8 mouse cellular contexts compared by ENCODE assay signal in the genomic region with DNA sequence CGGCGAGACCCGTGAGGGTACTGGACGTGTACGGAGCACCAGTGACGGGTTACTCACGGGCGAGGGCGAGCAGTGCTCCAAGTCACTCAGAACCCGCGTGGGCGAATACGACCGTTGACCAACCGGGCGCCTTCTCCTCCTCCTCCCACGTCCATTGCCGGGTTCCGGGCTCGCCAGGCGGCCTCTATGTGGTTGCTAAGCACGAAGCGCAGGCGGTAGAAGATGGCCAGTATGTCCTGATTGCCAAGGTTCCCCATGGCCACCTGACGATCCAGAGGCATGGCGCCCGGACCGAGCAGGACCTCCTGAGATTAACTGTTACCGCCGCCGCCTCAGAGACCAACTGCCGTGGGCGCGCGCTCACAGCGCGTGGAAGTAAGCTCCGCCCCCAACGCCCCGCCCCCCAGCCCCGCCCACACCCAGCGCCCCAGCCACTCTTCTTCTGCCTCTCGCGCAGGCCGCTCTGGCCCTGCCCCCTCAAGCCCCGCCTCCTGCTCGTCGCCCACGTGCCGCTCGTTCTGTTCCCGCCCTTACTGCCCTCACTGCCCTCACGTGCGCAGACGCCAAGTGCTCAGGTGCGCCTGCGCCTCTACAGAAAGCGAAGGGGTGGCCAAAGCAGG. TPM values are rescaled to one million over a fixed set of nuclear protein-coding genes. Genes with fewer than 3 reads are reported as not detected.
DNase-seq lines count a peak whose midpoint lies in the region; ATAC-seq and TF ChIP-seq lines count a peak whose summit lies in the region.

No protein-coding gene starts in this region.

- no peak overlapping the region for H3K27ac ChIP-seq in forebrain, embryonic 11.5 days (ENCODE audit: low read depth, low read length)
- no peak overlapping the region for H3K27ac ChIP-seq in neural tube, embryonic 14.5 days (ENCODE audit: low read depth, low read length)
- peak overlapping the region; percentile 98 for H3K27ac ChIP-seq in testis, adult 2 months (ENCODE audit: control insufficient read depth, insufficient read depth, low read depth, low read length)

- peak; percentile 92 for TF ChIP-seq POLR2A in testis, adult 2 months (IDR thresholded peaks at IDR 0.05; ENCODE audit: control insufficient read depth, low read depth, low read length)

- H3K9me3 ChIP-seq in E14TG2a.4 (ENCODE audit: low read length): no peaks in the 10 kb centered on the region
- no peaks in the 10 kb centered on the region for H3K9me3 ChIP-seq in forebrain, embryonic 11.5 days (ENCODE audit: control insufficient read depth, low read length)
- H3K9me3 ChIP-seq in neural tube, embryonic 14.5 days (ENCODE audit: control insufficient read depth, low read length): no peaks in the 10 kb centered on the region

- H3K4me1 ChIP-seq in E14TG2a.4 (replicated peaks; ENCODE audit: low read depth, low read length): peaks cover 24% of the 10 kb centered on the region
- no peaks in the 10 kb centered on the region; the same call in 1 of the 2 replicates for H3K4me1 ChIP-seq in forebrain, embryonic 11.5 days (replicated peaks; ENCODE audit: control insufficient read depth, insufficient read depth, low read length)
- H3K4me1 ChIP-seq in neural tube, embryonic 14.5 days (ENCODE audit: control insufficient read depth, insufficient read depth, low read length): no peaks in the 10 kb centered on the region
- peaks cover 6% of the 10 kb centered on the region for H3K4me1 ChIP-seq in testis, adult 2 months (ENCODE audit: control insufficient read depth, insufficient read depth, low read length)

- peaks cover 12% of the 10 kb centered on the region for H3K27me3 ChIP-seq in E14TG2a.4 (ENCODE audit: insufficient read depth, low read length)
- peaks cover 2% of the 10 kb centered on the region for H3K27me3 ChIP-seq in forebrain, embryonic 11.5 days (ENCODE audit: control insufficient read depth, insufficient read depth, low read length)
- H3K27me3 ChIP-seq in neural tube, embryonic 14.5 days (ENCODE audit: control insufficient read depth, insufficient read depth, low read length): no peaks in the 10 kb centered on the region
- no peaks in the 10 kb centered on the region for H3K27me3 ChIP-seq in testis, adult 2 months (ENCODE audit: control insufficient read depth, insufficient read depth, low read length)

- ATAC-seq in forebrain, embryonic 11.5 days (replicated peaks; ENCODE audit: low FRiP score): peak; percentile 71
- ATAC-seq in neural tube, embryonic 14.5 days (ENCODE audit: low read depth): peak; percentile 91

- intact Hi-C loops in heart, postnatal 10 days (cut with DNase I): no loop called here

- H3K9ac ChIP-seq in forebrain, embryonic 11.5 days (ENCODE audit: low read length): no peak overlapping the region
- no peak overlapping the region for H3K9ac ChIP-seq in neural tube, embryonic 14.5 days (replicated peaks; ENCODE audit: low read depth, low read length)

- 33% methylated on average over 58 of the region's 58 CpGs for WGBS in forebrain, embryonic 11.5 days
- 27% methylated on average over 54 of the region's 58 CpGs for WGBS in neural tube, embryonic 14.5 days

- H3K4me3 ChIP-seq in E14TG2a.4 (replicated peaks; ENCODE audit: low read length): peak overlapping the region; percentile 90
- peak overlapping the region; percentile 12; the same call in 1 of the 2 replicates for H3K4me3 ChIP-seq in forebrain, embryonic 11.5 days (ENCODE audit: low read depth, low read length)
- peak overlapping the region; percentile 29 for H3K4me3 ChIP-seq in neural tube, embryonic 14.5 days (ENCODE audit: low read depth, low read length)
- H3K4me3 ChIP-seq in testis, adult 2 months (ENCODE audit: control insufficient read depth, low read depth, low read length): peak overlapping the region; percentile 97

- no peak for TF ChIP-seq CTCF in E14TG2a.4 (conservative IDR thresholded peaks at IDR 0.05; ENCODE audit: low read length)
- no peak for TF ChIP-seq CTCF in testis, adult 2 months (IDR thresholded peaks at IDR 0.05; ENCODE audit: control insufficient read depth, insufficient read depth, insufficient replicate concordance, low read depth, low read length)

- peak overlapping the region; percentile 39 for H3K4me2 ChIP-seq in forebrain, embryonic 11.5 days (ENCODE audit: low read depth, low read length, severe bottlenecking)
- peak overlapping the region; percentile 54 for H3K4me2 ChIP-seq in neural tube, embryonic 14.5 days (ENCODE audit: low read depth, low read length)

- DNase-seq in c-Kit-positive CD71-positive TER-119-positive erythroid progenitor cells, embryonic 14.5 days (ENCODE audit: low spot score): peak; percentile 84
- DNase-seq in forebrain, embryonic 11.5 days (ENCODE audit: low spot score): peak; percentile 82
- peak; percentile 56 to 73 for DNase-seq in heart, postnatal 10 days
- DNase-seq in kidney, postnatal 36 days: peak; percentile 88 to 93
- peak; percentile 93 to 94 for DNase-seq in lung, adult 18-20 months

- H3K36me3 ChIP-seq in E14TG2a.4 (ENCODE audit: insufficient read depth, low read length): peaks cover 38% of the 10 kb centered on the region
- H3K36me3 ChIP-seq in forebrain, embryonic 11.5 days (ENCODE audit: control insufficient read depth, insufficient read depth, low read length): no peaks in the 10 kb centered on the region
- H3K36me3 ChIP-seq in neural tube, embryonic 14.5 days (ENCODE audit: control insufficient read depth, insufficient read depth, low read length): no peaks in the 10 kb centered on the region
- peaks cover 8% of the 10 kb centered on the region for H3K36me3 ChIP-seq in testis, adult 2 months (ENCODE audit: control insufficient read depth, insufficient read depth, low read length)

RNA-seq across cellular contexts. Expression of a gene that starts 17.0 kb away (rescaled TPM):
- 31.3 and 35.0 TPM in 2 replicates for polyA plus RNA-seq in forebrain, embryonic 11.5 days (2014; fragmentation: Nextera tagmentation; extraction: Ambion mirVana)
- total RNA-seq in heart, postnatal 10 days (2021): 10 to 100 TPM; 15.6 to 20.2 TPM
- 37.4 and 40.3 TPM in 2 replicates for polyA plus RNA-seq in neural tube, embryonic 14.5 days (2014; fragmentation: Nextera tagmentation; extraction: Ambion mirVana)
- polyA plus RNA-seq in testis, adult 2 months (2012; rRNA removed): 139 and 142 TPM in 2 replicates

Comparison
In these comparisons a context has a peak if more than half of its experiments do, and no peak if none do; other contexts are left out.
1. H3K4me3 ChIP-seq: peak in every context shown above with its lines; median percentile 97 in testis, adult 2 months; 90 in E14TG2a.4; 29 in neural tube, embryonic 14.5 days; 12 in forebrain, embryonic 11.5 days.